Mouse (Mus musculus): Measurements from ENCODE around the gene Taldo1. TPM values are rescaled to one million over a fixed set of nuclear protein-coding genes. Genes with fewer than 3 reads are reported as not detected.
"Not testable (repeated sequence)": the region's sequence is repeated elsewhere in the genome, so short reads cannot be mapped to it uniquely, and the experiment has no call there.

The Taldo1 gene
- total RNA-seq, 2 experiments from 2014 or later = 119 to 121 TPM

- no peak for DNase-seq
Observed at GRCm38 (mm10) chr7:141388487-141389109, 3.4 kb upstream of the Taldo1 start.

GRCm38 (mm10) chr7:141390326-141391259 lies 1.4 kb upstream of the Taldo1 start:
- no peak for DNase-seq

- DNase-seq = no peak
Observed at GRCm38 (mm10) chr7:141392552-141393222, 688 bp downstream of the Taldo1 start.

DNA sequence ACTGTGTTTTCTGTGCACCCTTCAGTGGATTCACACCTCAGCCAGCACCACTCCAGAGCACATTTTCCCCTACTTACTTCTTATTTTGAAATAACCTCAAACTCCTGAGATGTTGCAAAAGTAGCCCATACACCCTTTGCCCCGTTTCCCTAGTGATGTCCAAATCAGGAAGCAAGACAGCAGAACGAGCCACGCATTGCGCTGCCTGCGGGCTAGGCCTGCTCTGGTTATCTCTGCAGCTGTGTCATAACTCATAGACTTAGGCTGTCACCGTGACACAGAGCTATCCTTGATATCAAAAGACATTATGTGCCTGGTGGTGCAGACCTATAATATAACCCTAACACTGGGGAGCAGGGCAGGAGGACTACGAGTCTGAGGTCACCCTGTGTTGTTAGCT lies 2.2 kb downstream of the Taldo1 start:
- no peak for DNase-seq

DNA sequence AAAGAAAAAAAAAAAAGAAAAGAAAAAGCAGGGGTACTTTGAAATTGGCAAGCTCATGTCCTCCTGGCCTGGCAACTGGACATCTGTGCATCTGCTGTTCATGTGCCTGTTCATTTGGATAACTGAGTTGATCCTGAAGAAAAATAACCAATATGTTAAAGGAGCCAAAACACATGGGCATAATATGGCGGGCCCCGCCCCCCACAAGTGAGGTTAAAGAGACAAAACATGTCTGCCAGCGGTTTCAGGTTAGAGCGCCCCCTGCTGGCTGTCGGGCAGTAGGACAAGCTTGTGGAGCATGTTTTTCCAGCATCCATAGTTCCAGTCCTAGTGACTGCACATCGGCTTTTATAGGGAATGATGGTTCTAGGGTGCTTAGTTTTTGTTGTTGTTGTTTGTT lies 2.8 kb downstream of the Taldo1 start:
- peak; percentile 33 to 39 for DNase-seq

DNA sequence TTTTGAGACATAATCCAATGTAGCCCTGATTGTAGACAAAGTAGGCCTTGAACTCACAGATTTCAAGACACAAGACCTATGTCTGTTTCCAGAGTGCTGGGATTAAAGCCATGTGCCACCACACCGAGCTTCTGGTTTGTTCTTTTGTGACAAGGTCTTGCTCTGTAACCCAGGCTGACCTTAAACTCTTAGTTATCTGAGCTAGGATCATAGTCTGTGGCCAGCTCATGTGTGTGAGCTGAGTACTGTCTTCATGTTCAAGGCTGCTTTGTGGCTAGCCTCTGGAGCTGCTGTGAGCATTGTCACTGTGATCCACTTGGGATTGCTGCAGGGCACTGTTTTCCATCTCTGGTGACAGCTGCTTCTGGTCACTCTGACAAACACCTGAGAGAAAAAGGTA lies 3.3 kb downstream of the Taldo1 start:
- DNase-seq = no peak

GRCm38 (mm10) chr7:141403305-141403704 lies 11.3 kb downstream of the Taldo1 start:
- DNase-seq = no peak

DNA sequence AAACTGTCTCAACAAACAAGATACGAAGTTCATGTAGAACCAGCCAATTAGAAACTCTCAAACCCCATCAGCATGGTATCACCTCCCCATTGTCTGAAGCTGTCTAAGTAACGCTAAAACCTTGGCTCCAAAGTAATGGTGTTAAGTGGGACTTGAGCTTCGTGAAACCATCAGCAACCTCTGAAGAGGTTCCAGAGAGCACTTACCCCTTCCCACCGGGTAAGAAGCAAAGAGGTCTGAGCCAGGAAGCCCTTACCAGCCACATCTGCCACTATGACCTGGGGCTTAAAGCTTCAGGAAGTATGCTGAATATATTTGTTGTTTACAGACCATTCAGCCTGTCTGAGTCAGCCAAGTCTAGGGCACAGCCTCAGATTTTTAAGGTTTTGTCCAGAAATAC lies 13.5 kb downstream of the Taldo1 start:
- no peak for DNase-seq

DNA sequence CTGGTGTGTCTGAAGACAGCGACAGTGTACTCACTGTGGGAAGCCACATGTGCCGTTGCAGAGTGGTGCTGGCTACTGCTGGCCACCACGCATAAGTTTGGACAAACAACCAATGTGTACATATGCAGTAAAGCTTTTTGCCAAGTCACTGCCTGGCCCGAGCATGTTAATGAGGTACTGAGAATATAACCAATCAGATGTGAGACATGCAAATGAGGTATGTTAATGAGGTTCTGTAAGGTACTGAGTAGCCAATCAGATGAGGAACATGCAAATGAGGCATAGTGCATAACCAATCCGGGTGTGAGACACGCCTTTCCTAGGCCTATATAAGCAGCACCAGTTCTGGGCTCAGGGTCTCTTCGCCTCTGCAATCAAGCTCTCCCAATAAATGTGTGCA lies 15.7 kb downstream of the Taldo1 start:
- not testable (repeated sequence) for DNase-seq

DNA sequence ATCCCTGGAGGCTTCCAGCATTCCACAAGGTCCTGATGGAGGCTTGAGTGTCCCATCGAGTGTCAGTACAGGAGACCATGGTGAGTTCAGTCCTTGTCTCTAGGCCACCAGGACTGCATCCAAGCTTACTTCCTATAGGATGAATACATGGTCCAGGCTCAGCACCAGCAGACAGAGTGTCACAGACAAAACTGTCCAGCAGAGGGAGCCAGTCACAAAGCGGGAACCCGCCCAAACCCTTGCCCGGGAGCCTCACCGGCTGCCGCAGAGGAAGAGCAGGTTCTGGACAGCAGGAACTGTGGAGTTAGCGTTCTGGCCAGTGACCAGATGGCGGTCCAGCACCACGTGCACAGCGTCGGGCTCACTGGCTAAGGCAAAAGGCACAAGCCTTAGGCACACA lies 16.8 kb downstream of the Taldo1 start:
- DNase-seq = peak; percentile 83 to 85

GRCm38 (mm10) chr7:141410631-141411030 lies 18.6 kb downstream of the Taldo1 start:
- no peak for DNase-seq

DNA sequence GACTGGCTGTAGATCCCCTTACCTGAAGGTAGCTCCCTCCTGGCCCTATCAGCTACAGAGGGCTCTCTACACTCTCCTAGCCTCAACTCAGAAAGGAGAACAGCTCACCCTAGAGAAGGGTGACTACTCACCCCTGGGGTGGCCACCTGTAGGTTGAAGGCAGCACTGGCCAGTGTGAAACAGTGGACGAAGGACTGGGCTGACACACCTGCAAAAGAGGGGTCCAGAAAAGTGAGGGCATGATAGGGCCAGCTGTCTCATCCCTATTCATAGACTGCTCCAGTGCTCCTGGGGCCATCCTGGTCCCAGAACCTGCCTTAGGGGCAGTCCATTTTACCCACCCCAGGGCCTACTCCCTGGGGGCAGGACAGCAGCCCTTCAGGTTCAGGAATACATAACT lies 19.7 kb downstream of the Taldo1 start:
- DNase-seq = no peak

GRCm38 (mm10) chr7:141413331-141413730 lies 21.3 kb downstream of the Taldo1 start:
- no peak for DNase-seq

GRCm38 (mm10) chr7:141413809-141414584 lies 22.0 kb downstream of the Taldo1 start, which contains the start of gene Gatd1:
TSS of gene Gatd1 (minus strand) at chr7:141414136.
- peak; percentile 98 for DNase-seq

- DNase-seq = no peak
Observed at GRCm38 (mm10) chr7:141416144-141416841, 24.3 kb downstream of the Taldo1 start.

DNA sequence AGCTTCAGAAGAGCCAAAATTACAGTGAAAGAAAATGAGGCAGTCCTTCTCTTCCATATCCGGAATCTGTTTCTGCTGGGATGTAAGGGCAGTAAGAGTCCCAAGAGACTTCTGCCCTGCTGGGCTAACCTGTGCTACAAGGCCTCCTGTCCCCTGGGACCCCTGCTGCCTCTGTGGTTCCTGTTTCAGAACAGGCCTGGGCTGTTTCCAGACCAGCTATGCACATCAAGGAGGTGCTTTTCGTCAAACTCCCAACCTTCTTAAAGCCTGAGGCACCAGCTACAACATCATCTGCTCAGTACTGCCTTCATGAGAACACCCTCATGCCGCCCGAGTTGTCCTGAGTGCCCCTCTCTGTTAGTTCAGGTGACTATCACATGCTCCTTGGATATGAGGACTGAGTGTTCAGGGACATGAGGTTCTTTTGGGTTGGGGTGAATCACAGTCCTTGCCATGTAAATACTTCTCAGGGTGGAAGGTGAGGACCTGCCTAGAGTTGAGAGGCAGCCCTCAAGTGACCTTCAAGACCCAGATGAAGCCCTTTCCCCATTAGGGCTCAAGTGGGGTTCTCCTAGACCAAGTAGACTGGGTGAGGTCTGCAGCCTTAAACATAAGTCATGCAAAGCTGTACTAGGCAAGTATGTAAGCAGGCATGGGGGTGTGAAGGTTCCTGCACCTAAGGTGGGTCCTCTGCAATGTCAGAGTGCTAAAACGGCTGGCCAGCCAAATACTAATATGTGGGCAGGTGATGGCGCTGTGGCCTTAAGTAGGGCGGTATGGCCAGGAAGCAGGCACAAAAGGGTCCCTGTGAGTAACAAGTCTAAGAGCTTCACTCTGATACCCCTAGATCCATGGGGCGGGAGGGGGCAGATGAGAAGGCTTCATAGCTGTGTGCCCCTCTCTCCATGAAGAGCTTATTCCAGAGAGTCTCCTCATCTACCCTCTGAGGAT lies 26.0 kb downstream of the Taldo1 start:
- no peak for DNase-seq

- DNase-seq = peak; percentile 45 to 58
Observed at GRCm38 (mm10) chr7:141418970-141419369, 27.0 kb downstream of the Taldo1 start.

GRCm38 (mm10) chr7:141420030-141420702 lies 28.2 kb downstream of the Taldo1 start:
- DNase-seq = no peak

GRCm38 (mm10) chr7:141423811-141424210 lies 31.8 kb downstream of the Taldo1 start:
- DNase-seq = no peak

All from layer of hippocampus, postnatal 36 days (tissue).